Mouse (Mus musculus): ENCODE results near the gene Ldb1. TPM values are rescaled to one million over a fixed set of nuclear protein-coding genes. Genes with fewer than 3 reads are reported as not detected.
A peak's percentile ranks its signal among the peaks of the same experiment; 100 is the strongest.

The Ldb1 gene
- total and polyA plus RNA-seq, 3 experiments: 68.6 to 405 (median 145) TPM

GRCm38 (mm10) chr19:46041933-46042475, 3.0 kb downstream of the Ldb1 start:
- no peaks in the 10 kb centered on the region for H3K27me3 ChIP-seq (ENCODE audit: insufficient read depth, low read length)
- TF ChIP-seq TAL1 (conservative IDR thresholded peaks at IDR 0.05; ENCODE audit: low read depth, low read length) (no peak), GATA2 (IDR thresholded peaks at IDR 0.05; ENCODE audit: borderline replicate concordance, low read depth, low read length) (no peak), CTCF (IDR thresholded peaks at IDR 0.05; ENCODE audit: low read depth, low read length) (no peak), POLR2AphosphoS5 (IDR thresholded peaks at IDR 0.05; ENCODE audit: insufficient replicate concordance, low read depth, low read length) (no peak), GATA1 (IDR thresholded peaks at IDR 0.05; ENCODE audit: borderline replicate concordance, low read length) (no peak)
- DNase-seq (ENCODE audit: low spot score) (peak; percentile 62), ATAC-seq (ENCODE audit: extremely low read depth, insufficient number of reproducible peaks, low FRiP score, poor library complexity, severe bottlenecking) (no peak)
- H3K4me1 ChIP-seq (ENCODE audit: insufficient read depth, low read depth, low read length): peaks cover 77% of the 10 kb centered on the region
- H3K36me3 ChIP-seq (replicated peaks): peaks cover 40% of the 10 kb centered on the region
- H3K9me3 ChIP-seq (replicated peaks): no peaks in the 10 kb centered on the region
- peak overlapping the region; percentile 71 for H3K4me3 ChIP-seq (ENCODE audit: low read depth, low read length)

DNA sequence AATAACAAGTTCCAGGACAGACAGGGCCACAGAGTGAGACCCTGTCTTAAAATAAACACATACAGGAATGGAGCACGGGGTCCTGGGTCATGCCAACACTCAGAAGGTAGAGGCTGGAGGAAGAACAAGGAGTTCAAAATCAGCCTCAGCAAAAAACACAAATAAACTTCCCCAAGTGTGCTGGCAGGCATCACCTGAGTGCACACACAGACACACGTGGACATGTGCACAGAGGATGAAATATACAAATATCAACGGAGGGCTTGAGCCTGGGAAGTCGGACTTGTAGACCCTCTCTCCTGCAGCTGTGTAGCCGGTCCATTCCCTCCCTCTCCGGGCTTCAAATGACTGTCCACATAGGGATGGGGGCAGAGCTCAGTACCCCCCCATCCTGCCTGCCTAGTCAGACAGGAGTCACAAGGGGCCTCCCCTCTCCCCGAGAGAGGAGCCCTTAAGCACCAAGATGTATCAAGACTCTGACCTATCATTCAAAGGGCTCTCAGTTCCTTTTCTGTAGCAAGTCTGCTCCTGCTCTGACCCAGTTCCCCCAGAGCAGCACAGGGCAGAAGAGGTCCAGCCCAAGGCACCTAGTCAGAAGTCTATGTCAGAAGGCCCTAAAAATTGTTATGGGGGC, 3.6 kb downstream of the Ldb1 start:
- Histone ChIP-seq H3K4me1 (ENCODE audit: insufficient read depth, low read depth, low read length) (peaks cover 77% of the 10 kb centered on the region), H3K27me3 (ENCODE audit: insufficient read depth, low read length) (no peaks in the 10 kb centered on the region), H3K36me3 (replicated peaks) (peaks cover 46% of the 10 kb centered on the region), H3K4me3 (ENCODE audit: low read depth, low read length) (peak overlapping the region; percentile 71; the same call in 1 of the 2 replicates), H3K9me3 (replicated peaks) (no peaks in the 10 kb centered on the region)
- no peak for TF ChIP-seq GATA2 (IDR thresholded peaks at IDR 0.05; ENCODE audit: borderline replicate concordance, low read depth, low read length)
- TF ChIP-seq TAL1 (conservative IDR thresholded peaks at IDR 0.05; ENCODE audit: low read depth, low read length): no peak
- no peak for TF ChIP-seq POLR2AphosphoS5 (IDR thresholded peaks at IDR 0.05; ENCODE audit: insufficient replicate concordance, low read depth, low read length)
- no peak for TF ChIP-seq CTCF (IDR thresholded peaks at IDR 0.05; ENCODE audit: low read depth, low read length)
- no peak for TF ChIP-seq GATA1 (IDR thresholded peaks at IDR 0.05; ENCODE audit: borderline replicate concordance, low read length)
- DNase-seq (ENCODE audit: low spot score) (no peak), ATAC-seq (ENCODE audit: extremely low read depth, insufficient number of reproducible peaks, low FRiP score, poor library complexity, severe bottlenecking) (no peak)

DNA sequence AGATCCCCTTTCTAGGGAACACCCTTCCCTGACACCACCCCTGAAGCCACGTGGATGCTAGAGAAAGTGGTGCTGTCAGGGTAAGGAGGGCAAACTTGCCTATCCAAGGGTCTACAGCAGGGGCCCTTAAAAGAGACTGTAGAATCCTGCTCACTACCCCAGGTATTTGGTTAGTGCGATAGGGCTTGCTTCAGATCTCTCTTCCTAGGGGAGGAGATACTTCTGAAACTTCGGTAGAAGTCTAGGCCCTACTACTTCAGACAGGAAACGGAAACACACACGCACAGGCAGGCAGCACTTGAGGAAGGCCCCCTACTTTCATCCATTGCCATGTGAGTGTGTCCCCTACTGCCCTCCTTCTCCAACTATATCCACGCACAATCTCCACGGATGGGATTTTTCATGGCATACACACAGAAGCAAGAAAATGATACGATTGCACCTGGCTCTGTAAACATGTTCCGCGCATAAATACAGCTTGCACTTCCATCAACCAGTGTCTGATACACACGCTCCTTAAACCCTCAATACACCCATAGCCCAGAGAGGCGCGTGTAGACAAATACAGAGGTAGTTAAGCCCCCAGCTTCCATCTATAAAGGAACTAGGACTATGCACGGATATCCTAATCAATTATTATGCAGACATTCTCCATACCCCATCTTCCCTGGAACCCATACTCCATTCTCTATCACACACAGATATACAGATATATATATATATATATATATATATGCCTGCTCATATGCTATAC, 4.7 kb downstream of the Ldb1 start:
- no peak for DNase-seq (ENCODE audit: low spot score)
- H3K27me3 ChIP-seq (ENCODE audit: insufficient read depth, low read length): no peaks in the 10 kb centered on the region
- H3K4me1 ChIP-seq (ENCODE audit: insufficient read depth, low read depth, low read length): peaks cover 77% of the 10 kb centered on the region

DNA sequence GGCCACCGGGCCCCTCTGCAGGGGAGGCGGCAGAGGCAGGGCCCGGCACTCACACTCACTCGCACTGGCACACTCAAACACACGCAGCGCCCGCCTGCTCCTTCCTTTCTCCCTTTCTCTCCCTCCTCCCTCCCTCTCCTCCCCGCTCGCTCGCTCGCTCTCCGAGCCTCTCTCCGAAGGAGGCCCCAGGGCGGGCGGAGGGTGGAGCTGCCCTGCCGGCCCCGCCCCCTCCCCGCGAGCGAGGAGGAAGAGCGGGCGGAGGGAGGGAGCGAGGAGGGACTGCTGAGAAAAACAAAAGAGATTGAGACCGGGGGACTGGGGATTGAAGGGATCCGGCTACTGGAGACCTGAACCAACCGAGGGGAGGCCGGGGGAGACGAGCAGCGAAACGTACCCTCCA, 5.5 kb downstream of the Ldb1 start:
- H3K4me3 ChIP-seq (ENCODE audit: low read depth, low read length): peak overlapping the region; percentile 88
- peaks cover 84% of the 10 kb centered on the region for H3K4me1 ChIP-seq (ENCODE audit: insufficient read depth, low read depth, low read length)
- H3K27me3 ChIP-seq (ENCODE audit: insufficient read depth, low read length): no peaks in the 10 kb centered on the region
- DNase-seq (ENCODE audit: low spot score) (peak; percentile 95), ATAC-seq (ENCODE audit: extremely low read depth, insufficient number of reproducible peaks, low FRiP score, poor library complexity, severe bottlenecking) (peak; percentile 67)
- H3K36me3 ChIP-seq (replicated peaks): peaks cover 66% of the 10 kb centered on the region
- no peaks in the 10 kb centered on the region for H3K9me3 ChIP-seq (replicated peaks)
- TF ChIP-seq POLR2AphosphoS5 (IDR thresholded peaks at IDR 0.05; ENCODE audit: insufficient replicate concordance, low read depth, low read length) (no peak), CTCF (IDR thresholded peaks at IDR 0.05; ENCODE audit: low read depth, low read length) (no peak), GATA1 (IDR thresholded peaks at IDR 0.05; ENCODE audit: borderline replicate concordance, low read length) (no peak), TAL1 (conservative IDR thresholded peaks at IDR 0.05; ENCODE audit: low read depth, low read length) (no peak), GATA2 (IDR thresholded peaks at IDR 0.05; ENCODE audit: borderline replicate concordance, low read depth, low read length) (no peak)

More for the DNA sequence above, 4.7 kb downstream of the Ldb1 start:
- ATAC-seq (ENCODE audit: extremely low read depth, insufficient number of reproducible peaks, low FRiP score, poor library complexity, severe bottlenecking): no peak
- no peaks in the 10 kb centered on the region for H3K9me3 ChIP-seq (replicated peaks)
- peaks cover 57% of the 10 kb centered on the region for H3K36me3 ChIP-seq (replicated peaks)
- H3K4me3 ChIP-seq (ENCODE audit: low read depth, low read length): peak overlapping the region; percentile 88; the same call in 1 of the 2 replicates
- TF ChIP-seq TAL1 (conservative IDR thresholded peaks at IDR 0.05; ENCODE audit: low read depth, low read length): no peak
- TF ChIP-seq CTCF (IDR thresholded peaks at IDR 0.05; ENCODE audit: low read depth, low read length): no peak
- TF ChIP-seq POLR2AphosphoS5 (IDR thresholded peaks at IDR 0.05; ENCODE audit: insufficient replicate concordance, low read depth, low read length): no peak
- TF ChIP-seq GATA2 (IDR thresholded peaks at IDR 0.05; ENCODE audit: borderline replicate concordance, low read depth, low read length): no peak
- no peak for TF ChIP-seq GATA1 (IDR thresholded peaks at IDR 0.05; ENCODE audit: borderline replicate concordance, low read length)

- TF ChIP-seq CTCF (IDR thresholded peaks at IDR 0.05; ENCODE audit: low read depth, low read length) (no peak), TAL1 (conservative IDR thresholded peaks at IDR 0.05; ENCODE audit: low read depth, low read length) (no peak), POLR2AphosphoS5 (IDR thresholded peaks at IDR 0.05; ENCODE audit: insufficient replicate concordance, low read depth, low read length) (no peak), GATA1 (IDR thresholded peaks at IDR 0.05; ENCODE audit: borderline replicate concordance, low read length) (no peak), GATA2 (IDR thresholded peaks at IDR 0.05; ENCODE audit: borderline replicate concordance, low read depth, low read length) (no peak)
- Histone ChIP-seq H3K4me1 (ENCODE audit: insufficient read depth, low read depth, low read length) (peaks cover 86% of the 10 kb centered on the region), H3K9me3 (replicated peaks) (no peaks in the 10 kb centered on the region), H3K36me3 (replicated peaks) (peaks cover 72% of the 10 kb centered on the region), H3K4me3 (ENCODE audit: low read depth, low read length) (peak overlapping the region; percentile 88), H3K27me3 (ENCODE audit: insufficient read depth, low read length) (no peaks in the 10 kb centered on the region)
- no peak for DNase-seq (ENCODE audit: low spot score)
- ATAC-seq (ENCODE audit: extremely low read depth, insufficient number of reproducible peaks, low FRiP score, poor library complexity, severe bottlenecking): no peak
Observed at GRCm38 (mm10) chr19:46038851-46039260, 6.2 kb downstream of the Ldb1 start.
